Mouse (Mus musculus) midbrain, embryonic 11.5 days (tissue): ENCODE measurements around the gene Vwa8. TPM values are rescaled to one million over a fixed set of nuclear protein-coding genes. Genes with fewer than 3 reads are reported as not detected.
A peak's percentile ranks its signal among the peaks of the same experiment; 100 is the strongest.
"Not testable (repeated sequence)": the region's sequence is repeated elsewhere in the genome, so short reads cannot be mapped to it uniquely, and the experiment has no call there.

Experiments
- ATAC-seq: fragments of 200-750 bp; cut with Nextera tagmentation; 2 replicates; pipeline ENCODE4 v1.8.0; 2017; ENCODE audit warnings: moderate TSS enrichment, moderate library complexity; ENCODE audit not compliant: low FRiP score
- DNase-seq: peaks from one replicate; pipeline ENCODE4 v3.0.0; 2015; ENCODE audit warnings: low spot score; ENCODE audit errors: missing footprints
- H3K27ac ChIP-seq: fragments of 300-500 bp; sonication (generic); 2 replicates; pipeline ENCODE4 v1.5.1; 2014; ENCODE audit warnings: low read depth, low read length
- H3K27me3 ChIP-seq: fragments of 300-500 bp; sonication (generic); 2 replicates; pipeline ENCODE4 v1.6.1; 2014; ENCODE audit warnings: mild to moderate bottlenecking, low read length, moderate library complexity, mixed read lengths; ENCODE audit not compliant: control insufficient read depth, insufficient read depth
- H3K36me3 ChIP-seq: fragments of 300-500 bp; sonication (generic); 2 replicates; pipeline ENCODE4 v1.6.1; 2014; ENCODE audit warnings: mild to moderate bottlenecking, low read length, moderate library complexity, mixed read lengths; ENCODE audit not compliant: control insufficient read depth, insufficient read depth
- H3K4me1 ChIP-seq: fragments of 300-500 bp; sonication (generic); 2 replicates; pipeline ENCODE4 v1.6.1; 2014; ENCODE audit warnings: low read length; ENCODE audit not compliant: control insufficient read depth, insufficient read depth
- H3K4me2 ChIP-seq: fragments of 300-500 bp; sonication (generic); 2 replicates; pipeline ENCODE4 v1.6.1; 2014; ENCODE audit warnings: mild to moderate bottlenecking, moderate library complexity
- H3K4me3 ChIP-seq: fragments of 300-500 bp; sonication (generic); 2 replicates; pipeline ENCODE4 v1.5.1; 2014; ENCODE audit warnings: low read depth, low read length
- H3K9ac ChIP-seq: fragments of 300-500 bp; sonication (generic); 2 replicates; pipeline ENCODE4 v1.6.1; 2014; ENCODE audit warnings: low read length
- H3K9me3 ChIP-seq: fragments of 300-500 bp; sonication (generic); 2 replicates; pipeline ENCODE4 v1.6.1; 2016; ENCODE audit warnings: low read length; ENCODE audit not compliant: control insufficient read depth
- WGBS: fragments of 180-500 bp; shearing (Covaris S2); extraction: QIAGEN DNeasy Blood & Tissue Kit; methylation state at CpG from one replicate; pipeline ENCODE4 v1.1.7; 2014; 5-methylcytosine and 5-hydroxymethylcytosine counted together
- polyA plus RNA-seq: library from polyadenylated mRNA; unstranded; fragments of >200 nt; fragmentation: Nextera tagmentation; extraction: Ambion mirVana; gene quantifications from 2 replicates; pipeline ENCODE4 v1.2.1, GENCODE M21; 2014

Gene Vwa8
- polyA plus RNA-seq, 1 experiment from 2014 or later = 7.0 TPM

- Histone ChIP-seq H3K36me3 (no peaks in the 10 kb centered on the region), H3K27ac (no peak overlapping the region), H3K9ac (no peak overlapping the region), H3K9me3 (no peaks in the 10 kb centered on the region), H3K4me1 (no peaks in the 10 kb centered on the region), H3K4me3 (no peak overlapping the region), H3K27me3 (no peaks in the 10 kb centered on the region), H3K4me2 (no peak overlapping the region)
- WGBS = 94% methylated on average over 8 of the region's 8 CpGs
- no peak for DNase-seq
- ATAC-seq = no peak
Measured at GRCm38 (mm10) chr14:78987543-78987942, 138.7 kb downstream of the Vwa8 start.

GRCm38 (mm10) chr14:78992456-78992855 is 143.6 kb downstream of the Vwa8 start:
- Histone ChIP-seq H3K27me3 (no peaks in the 10 kb centered on the region), H3K27ac (no peak overlapping the region), H3K9ac (no peak overlapping the region), H3K4me3 (no peak overlapping the region), H3K4me2 (no peak overlapping the region), H3K36me3 (no peaks in the 10 kb centered on the region), H3K4me1 (no peaks in the 10 kb centered on the region), H3K9me3 (no peaks in the 10 kb centered on the region)
- WGBS = 78% methylated on average over 4 of the region's 4 CpGs
- ATAC-seq (no peak), DNase-seq (peak; percentile 75)

GRCm38 (mm10) chr14:78993515-78993914 is 144.7 kb downstream of the Vwa8 start:
- Histone ChIP-seq H3K4me3 (no peak overlapping the region), H3K9ac (no peak overlapping the region), H3K9me3 (no peaks in the 10 kb centered on the region), H3K4me1 (no peaks in the 10 kb centered on the region), H3K4me2 (no peak overlapping the region), H3K27ac (no peak overlapping the region), H3K27me3 (no peaks in the 10 kb centered on the region), H3K36me3 (no peaks in the 10 kb centered on the region)
- DNase-seq = no peak
- no peak for ATAC-seq
- 79% methylated on average over 4 of the region's 4 CpGs for WGBS

- H3K4me3 ChIP-seq = no peak overlapping the region
- 95% methylated on average over 2 of the region's 2 CpGs for WGBS
Measured at GRCm38 (mm10) chr14:78996359-78996758, 147.5 kb downstream of the Vwa8 start.

GRCm38 (mm10) chr14:79003576-79003975 is 154.7 kb downstream of the Vwa8 start:
- peak; percentile 67 for DNase-seq
- H3K27me3 ChIP-seq = no peaks in the 10 kb centered on the region
- no peaks in the 10 kb centered on the region for H3K9me3 ChIP-seq
- H3K4me1 ChIP-seq = no peaks in the 10 kb centered on the region
- no peak overlapping the region for H3K4me3 ChIP-seq
- H3K36me3 ChIP-seq = no peaks in the 10 kb centered on the region
- 35% methylated on average over 1 of the region's 1 CpGs for WGBS
- H3K9ac ChIP-seq = no peak overlapping the region
- H3K4me2 ChIP-seq = no peak overlapping the region
- no peak for ATAC-seq
- H3K27ac ChIP-seq = no peak overlapping the region

More at GRCm38 (mm10) chr14:78996359-78996758, 147.5 kb downstream of the Vwa8 start:
- DNase-seq (no peak), ATAC-seq (no peak)
- H3K4me1 ChIP-seq = no peaks in the 10 kb centered on the region
- H3K27ac ChIP-seq = no peak overlapping the region
- no peaks in the 10 kb centered on the region for H3K9me3 ChIP-seq
- no peaks in the 10 kb centered on the region for H3K36me3 ChIP-seq
- H3K9ac ChIP-seq = no peak overlapping the region
- no peak overlapping the region for H3K4me2 ChIP-seq
- H3K27me3 ChIP-seq = no peaks in the 10 kb centered on the region

- peak; percentile 74 for DNase-seq
- H3K27ac ChIP-seq, H3K9ac ChIP-seq, H3K27me3 ChIP-seq, ATAC-seq, H3K9me3 ChIP-seq, H3K4me3 ChIP-seq, H3K4me2 ChIP-seq, H3K36me3 ChIP-seq, H3K4me1 ChIP-seq: not testable (repeated sequence)
- 87% methylated on average over 5 of the region's 5 CpGs for WGBS
Measured at GRCm38 (mm10) chr14:79017710-79018109, 168.9 kb downstream of the Vwa8 start.

GRCm38 (mm10) chr14:79018564-79018963 is 169.7 kb downstream of the Vwa8 start:
- no peak for DNase-seq
- H3K27ac ChIP-seq = no peak overlapping the region
- 81% methylated on average over 4 of the region's 4 CpGs for WGBS
- no peaks in the 10 kb centered on the region for H3K4me1 ChIP-seq
- H3K4me2 ChIP-seq = no peak overlapping the region
- no peak for ATAC-seq
- no peak overlapping the region for H3K9ac ChIP-seq
- no peaks in the 10 kb centered on the region for H3K9me3 ChIP-seq
- H3K36me3 ChIP-seq = no peaks in the 10 kb centered on the region
- no peak overlapping the region for H3K4me3 ChIP-seq
- no peaks in the 10 kb centered on the region for H3K27me3 ChIP-seq

- H3K4me3 ChIP-seq = no peak overlapping the region
- DNase-seq = peak; percentile 86
- H3K4me1 ChIP-seq = no peaks in the 10 kb centered on the region
- no peaks in the 10 kb centered on the region for H3K36me3 ChIP-seq
- H3K27me3 ChIP-seq = no peaks in the 10 kb centered on the region
- peak; percentile 65; the same call in 1 of the 2 replicates for ATAC-seq
- no peaks in the 10 kb centered on the region for H3K9me3 ChIP-seq
- no peak overlapping the region for H3K4me2 ChIP-seq
- H3K27ac ChIP-seq = no peak overlapping the region
- H3K9ac ChIP-seq = no peak overlapping the region
- WGBS = 27% methylated on average over 7 of the region's 7 CpGs
Measured at GRCm38 (mm10) chr14:79021725-79022124, 172.9 kb downstream of the Vwa8 start.

GRCm38 (mm10) chr14:79028996-79029575 is 180.2 kb downstream of the Vwa8 start:
- H3K4me3 ChIP-seq = no peak overlapping the region
- H3K9me3 ChIP-seq = no peaks in the 10 kb centered on the region
- WGBS = 87% methylated on average over 3 of the region's 3 CpGs
- H3K4me1 ChIP-seq = no peaks in the 10 kb centered on the region
- H3K36me3 ChIP-seq = no peaks in the 10 kb centered on the region
- no peaks in the 10 kb centered on the region for H3K27me3 ChIP-seq
- H3K4me2 ChIP-seq = no peak overlapping the region
- no peak overlapping the region for H3K27ac ChIP-seq
- no peak for ATAC-seq
- H3K9ac ChIP-seq = no peak overlapping the region
- DNase-seq = peak; percentile 79
